Mouse (Mus musculus) hindbrain, postnatal 0 days (tissue): Measurements from ENCODE around the gene Coro7. TPM values are rescaled to one million over a fixed set of nuclear protein-coding genes. Genes with fewer than 3 reads are reported as not detected.

ENCODE experiments used
- ATAC-seq: fragments of 200-750 bp; cut with Nextera tagmentation; 2 replicates; pipeline ENCODE4 v1.8.0; 2017; ENCODE audit warnings: mild to moderate bottlenecking, moderate TSS enrichment, moderate library complexity
- DNase-seq: peaks from one replicate; pipeline ENCODE4 v3.0.0-alpha.2; 2015; ENCODE audit warnings: low spot score
- H3K27ac ChIP-seq: fragments of 300-500 bp; sonication (generic); 2 replicates; pipeline ENCODE4 v1.5.1; 2014; ENCODE audit warnings: mild to moderate bottlenecking
- H3K27me3 ChIP-seq: fragments of 300-500 bp; sonication (generic); 2 replicates; pipeline ENCODE4 v1.6.1; 2014; ENCODE audit warnings: low read length, mixed read lengths; ENCODE audit not compliant: insufficient read depth
- H3K36me3 ChIP-seq: fragments of 300-500 bp; sonication (generic); 2 replicates; pipeline ENCODE4 v1.6.1; 2014; ENCODE audit warnings: low read length, mixed read lengths; ENCODE audit not compliant: insufficient read depth
- H3K4me1 ChIP-seq: fragments of 300-500 bp; sonication (generic); 2 replicates; pipeline ENCODE4 v1.6.1; 2014; ENCODE audit warnings: antibody characterized with exemption, low read length, mixed read lengths; ENCODE audit not compliant: insufficient read depth
- H3K4me2 ChIP-seq: fragments of 300-500 bp; sonication (generic); 2 replicates; pipeline ENCODE4 v1.6.1; 2014; ENCODE audit warnings: low read depth, mild to moderate bottlenecking, low read length, moderate library complexity, mixed read lengths
- H3K4me3 ChIP-seq: fragments of 300-500 bp; sonication (generic); 2 replicates; pipeline ENCODE4 v1.5.1; 2014; ENCODE audit warnings: low read length
- H3K9ac ChIP-seq: fragments of 300-500 bp; sonication (generic); replicated peaks from 2 replicates; pipeline ENCODE4 v1.6.1; 2014; ENCODE audit warnings: mild to moderate bottlenecking, low read length, moderate library complexity, mixed read lengths
- H3K9me3 ChIP-seq: fragments of 300-500 bp; sonication (generic); 2 replicates; pipeline ENCODE4 v1.6.1; 2016; ENCODE audit warnings: low read length, mixed read lengths
- CTCF ChIP-seq: IDR thresholded peaks from 2 replicates; pipeline ENCODE4 v1.5.1; 2016; ENCODE audit warnings: antibody characterized with exemption, control low read depth, low read depth
- WGBS: fragments of 180-500 bp; shearing (Covaris S2); extraction: QIAGEN DNeasy Blood & Tissue Kit; methylation state at CpG from one replicate; pipeline ENCODE4 v1.1.7; 2014; 5-methylcytosine and 5-hydroxymethylcytosine counted together
- polyA plus RNA-seq: library from polyadenylated mRNA; unstranded; fragments of >200 nt; fragmentation: Nextera tagmentation; extraction: Ambion mirVana; gene quantifications from 2 replicates; pipeline ENCODE4 v1.2.1, GENCODE M21; 2015
- total RNA-seq: library from RNA; depleted of rRNA; stranded (reverse); fragments of >200 nt; gene quantifications from 2 replicates; pipeline ENCODE4 v1.2.3, GENCODE M21; 2014

Gene Coro7
- total and polyA plus RNA-seq, 2 experiments from 2014 or later: 29.1 to 43.3 TPM

GRCm38 (mm10) chr16:4638891-4639390, 40.6 kb downstream of the Coro7 start:
- Histone ChIP-seq H3K4me2 (no peak overlapping the region), H3K27me3 (no peaks in the 10 kb centered on the region), H3K9me3 (no peaks in the 10 kb centered on the region), H3K27ac (no peak overlapping the region), H3K36me3 (no peaks in the 10 kb centered on the region), H3K4me1 (peaks cover 24% of the 10 kb centered on the region), H3K4me3 (no peak overlapping the region), H3K9ac (no peak overlapping the region)
- no peak for TF ChIP-seq CTCF
- DNase-seq (no peak), ATAC-seq (no peak)
- 92% methylated on average over 3 of the region's 3 CpGs for WGBS

GRCm38 (mm10) chr16:4635760-4636159, 43.8 kb downstream of the Coro7 start:
- WGBS: 50% methylated on average over 4 of the region's 4 CpGs
- Histone ChIP-seq H3K27me3 (no peaks in the 10 kb centered on the region), H3K9ac (no peak overlapping the region), H3K4me1 (peaks cover 8% of the 10 kb centered on the region; the same call in 1 of the 2 replicates), H3K27ac (no peak overlapping the region), H3K4me2 (no peak overlapping the region), H3K4me3 (no peak overlapping the region), H3K9me3 (no peaks in the 10 kb centered on the region), H3K36me3 (no peaks in the 10 kb centered on the region; the same call in 1 of the 2 replicates)
- no peak for DNase-seq
- TF ChIP-seq CTCF: no peak
- no peak for ATAC-seq

DNA sequence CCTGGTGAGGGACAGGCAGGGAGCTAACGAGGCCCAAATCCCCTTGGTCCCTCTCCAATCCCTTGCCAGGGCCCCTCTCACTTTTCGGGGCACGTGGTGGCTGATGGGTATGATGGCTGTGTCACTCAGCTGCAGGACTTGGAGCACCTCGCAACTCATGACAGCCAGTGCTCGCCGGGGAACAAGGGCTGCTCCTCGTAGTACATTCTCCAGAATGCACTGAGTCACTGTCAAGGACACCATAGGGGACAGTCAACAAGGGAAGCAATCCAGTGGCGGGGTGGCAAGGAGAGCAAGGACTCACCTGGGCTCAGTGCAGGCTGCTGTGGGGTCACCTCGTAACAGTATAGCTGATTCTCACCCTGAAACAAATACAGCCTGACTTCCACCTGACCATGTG, 44.9 kb downstream of the Coro7 start:
- no peaks in the 10 kb centered on the region for H3K4me1 ChIP-seq
- no peak overlapping the region for H3K4me2 ChIP-seq
- ATAC-seq (no peak), DNase-seq (no peak)
- 87% methylated on average over 9 of the region's 9 CpGs for WGBS
- H3K9me3 ChIP-seq: no peaks in the 10 kb centered on the region
- H3K36me3 ChIP-seq: peaks cover 1% of the 10 kb centered on the region; the same call in 1 of the 2 replicates
- H3K4me3 ChIP-seq: no peak overlapping the region
- TF ChIP-seq CTCF: no peak
- H3K27me3 ChIP-seq: no peaks in the 10 kb centered on the region
- no peak overlapping the region for H3K27ac ChIP-seq
- no peak overlapping the region for H3K9ac ChIP-seq

GRCm38 (mm10) chr16:4633661-4634060, 45.9 kb downstream of the Coro7 start:
- no peaks in the 10 kb centered on the region for H3K4me1 ChIP-seq
- 88% methylated on average over 3 of the region's 3 CpGs for WGBS
- no peak overlapping the region for H3K9ac ChIP-seq
- DNase-seq: no peak
- no peak overlapping the region for H3K27ac ChIP-seq
- peaks cover 9% of the 10 kb centered on the region; the same call in 1 of the 2 replicates for H3K36me3 ChIP-seq
- no peak for TF ChIP-seq CTCF
- H3K4me2 ChIP-seq: no peak overlapping the region
- no peak overlapping the region for H3K4me3 ChIP-seq
- H3K27me3 ChIP-seq: no peaks in the 10 kb centered on the region
- no peaks in the 10 kb centered on the region for H3K9me3 ChIP-seq
- ATAC-seq: no peak

DNA sequence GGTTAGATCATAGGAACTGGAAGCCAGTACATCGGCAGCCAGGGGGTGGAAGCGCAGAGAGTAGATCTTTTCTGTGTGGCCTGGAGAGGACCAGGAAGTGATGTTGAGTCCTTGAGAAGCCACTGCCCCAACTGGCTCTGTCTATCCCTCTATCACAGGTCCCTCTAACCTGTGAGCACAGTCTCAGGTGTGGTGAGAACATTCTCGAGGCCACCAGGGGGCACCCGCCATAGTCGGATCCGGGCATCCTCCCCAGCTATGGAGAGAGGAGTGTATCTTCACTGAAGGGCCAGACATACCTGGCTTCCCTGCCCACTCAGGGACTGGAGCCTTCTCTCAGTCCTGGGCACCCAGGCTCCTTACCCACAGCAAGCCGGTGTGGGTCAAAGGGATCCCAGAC, 47.5 kb downstream of the Coro7 start:
- no peaks in the 10 kb centered on the region for H3K9me3 ChIP-seq
- TF ChIP-seq CTCF: peak; percentile 58
- H3K9ac ChIP-seq: no peak overlapping the region
- no peaks in the 10 kb centered on the region for H3K27me3 ChIP-seq
- ATAC-seq: 0 out of 2 replicates have a peak, but pooled peaks have one; percentile 5
- H3K4me3 ChIP-seq: no peak overlapping the region
- peak; percentile 54 for DNase-seq
- no peaks in the 10 kb centered on the region for H3K4me1 ChIP-seq
- no peak overlapping the region for H3K27ac ChIP-seq
- no peak overlapping the region for H3K4me2 ChIP-seq
- 44% methylated on average over 7 of the region's 7 CpGs for WGBS
- H3K36me3 ChIP-seq: peaks cover 22% of the 10 kb centered on the region

- Histone ChIP-seq H3K4me3 (no peak overlapping the region), H3K36me3 (peaks cover 29% of the 10 kb centered on the region), H3K4me2 (no peak overlapping the region), H3K27me3 (no peaks in the 10 kb centered on the region), H3K4me1 (no peaks in the 10 kb centered on the region), H3K9ac (no peak overlapping the region), H3K9me3 (no peaks in the 10 kb centered on the region), H3K27ac (no peak overlapping the region)
- 29% methylated on average over 6 of the region's 6 CpGs for WGBS
- TF ChIP-seq CTCF: peak; percentile 99
- peak; percentile 74 for DNase-seq
- peak; percentile 31; the same call in 1 of the 2 replicates for ATAC-seq
Measured at GRCm38 (mm10) chr16:4629950-4630349, 49.6 kb downstream of the Coro7 start.

- Histone ChIP-seq H3K4me1 (0 out of 2 replicates have a peak, but pooled peaks cover under 1% of the 10 kb centered on the region), H3K27ac (no peak overlapping the region), H3K4me2 (no peak overlapping the region), H3K4me3 (no peak overlapping the region), H3K9ac (no peak overlapping the region), H3K27me3 (no peaks in the 10 kb centered on the region), H3K9me3 (no peaks in the 10 kb centered on the region), H3K36me3 (peaks cover 29% of the 10 kb centered on the region)
- TF ChIP-seq CTCF: no peak
- ATAC-seq: no peak
- no peak for DNase-seq
- WGBS: 97% methylated on average over 9 of the region's 9 CpGs
Measured at GRCm38 (mm10) chr16:4628898-4629419, 50.6 kb downstream of the Coro7 start.
